Mouse (Mus musculus): ENCODE results near the gene Bpifb5.
"Not testable (repeated sequence)": the region's sequence is repeated elsewhere in the genome, so short reads cannot be mapped to it uniquely, and the experiment has no call there.

Bpifb5 gene

GRCm38 (mm10) chr2:154227830-154228229 lies 4.3 kb downstream of the Bpifb5 start:
- in situ Hi-C loops (cut with MboI; ENCODE audit: low sequenced_read_pairs), result no loop called here

- in situ Hi-C loops (cut with MboI; ENCODE audit: low sequenced_read_pairs), result no loop called here
Observed at GRCm38 (mm10) chr2:154233426-154233825, 9.9 kb downstream of the Bpifb5 start.

- in situ Hi-C loops (cut with MboI; ENCODE audit: low sequenced_read_pairs), result no loop called here
Observed at GRCm38 (mm10) chr2:154240771-154241170, 17.2 kb downstream of the Bpifb5 start.

GRCm38 (mm10) chr2:154242726-154243125 lies 19.2 kb downstream of the Bpifb5 start:
- in situ Hi-C loops (cut with MboI; ENCODE audit: low sequenced_read_pairs), result not testable (repeated sequence)

- in situ Hi-C loops (cut with MboI; ENCODE audit: low sequenced_read_pairs), result no loop called here
Observed at GRCm38 (mm10) chr2:154243356-154244036, 20.0 kb downstream of the Bpifb5 start.

- in situ Hi-C loops (cut with MboI; ENCODE audit: low sequenced_read_pairs), result no loop called here
Observed at GRCm38 (mm10) chr2:154245322-154245721, 21.8 kb downstream of the Bpifb5 start.

- in situ Hi-C loops (cut with MboI; ENCODE audit: low sequenced_read_pairs), result not testable (repeated sequence)
Observed at GRCm38 (mm10) chr2:154255254-154255653, 31.7 kb downstream of the Bpifb5 start.

- in situ Hi-C loops (cut with MboI; ENCODE audit: low sequenced_read_pairs), result no loop called here
Observed at GRCm38 (mm10) chr2:154255770-154256169, 32.2 kb downstream of the Bpifb5 start.

GRCm38 (mm10) chr2:154257554-154257953 lies 34.0 kb downstream of the Bpifb5 start, which contains the start of gene Bpifb9a:
Gene Bpifb9a, plus strand, starts transcription at chr2:154257854.
- in situ Hi-C loops (cut with MboI; ENCODE audit: low sequenced_read_pairs), result not testable (repeated sequence)

- in situ Hi-C loops (cut with MboI; ENCODE audit: low sequenced_read_pairs), result not testable (repeated sequence)
Observed at GRCm38 (mm10) chr2:154264397-154264796, 40.9 kb downstream of the Bpifb5 start.

Data from CH12F3 (cell line).